Mouse (Mus musculus): Measurements from ENCODE around the gene Otulinl. TPM values are rescaled to one million over a fixed set of nuclear protein-coding genes. Genes with fewer than 3 reads are reported as not detected.
"Not testable (repeated sequence)": the region's sequence is repeated elsewhere in the genome, so short reads cannot be mapped to it uniquely, and the experiment has no call there.

The Otulinl gene
- 7.3 and 7.6 TPM in 2 replicates for polyA plus RNA-seq (2015; fragmentation: Nextera tagmentation; extraction: Ambion mirVana)

- no peak within 1 kb of the TSS for H3K27ac ChIP-seq (ENCODE audit: low read length)
- no peaks in the 10 kb centered on the region for H3K36me3 ChIP-seq (ENCODE audit: control insufficient read depth, insufficient read depth)
- peak within 1 kb of the TSS; percentile 81 for H3K4me3 ChIP-seq (ENCODE audit: low read length)
- peak within 1 kb of the TSS; percentile 90 for H3K4me2 ChIP-seq (ENCODE audit: low read depth, low read length)
- 2% methylated on average over 59 of the region's 59 CpGs for WGBS
- no peaks in the 10 kb centered on the region for H3K9me3 ChIP-seq (replicated peaks; ENCODE audit: control insufficient read depth, low read length)
- H3K9ac ChIP-seq (ENCODE audit: low read length), result peak within 1 kb of the TSS; percentile 78
- 0 out of 2 replicates have a peak, but pooled peaks cover 2% of the 10 kb centered on the region for H3K4me1 ChIP-seq (ENCODE audit: control insufficient read depth, insufficient read depth, low read length)
- peaks cover 9% of the 10 kb centered on the region for H3K27me3 ChIP-seq (ENCODE audit: control insufficient read depth, insufficient read depth, low read length)
- ATAC-seq (replicated peaks; ENCODE audit: extremely low read depth, insufficient read depth, low FRiP score), result peak; percentile 99
Observed at GRCm38 (mm10) chr15:27681419-27682187, at the start of gene Otulinl. Gene Otulinl, minus strand, starts transcription at chr15:27681579.

- no peak overlapping the region for H3K4me3 ChIP-seq (ENCODE audit: low read length)
- peaks cover 3% of the 10 kb centered on the region; the same call in 1 of the 2 replicates for H3K9me3 ChIP-seq (replicated peaks; ENCODE audit: control insufficient read depth, low read length)
- 71% methylated on average over 6 of the region's 6 CpGs for WGBS
- H3K27ac ChIP-seq (ENCODE audit: low read length), result no peak overlapping the region
- no peak overlapping the region for H3K4me2 ChIP-seq (ENCODE audit: low read depth, low read length)
- H3K4me1 ChIP-seq (ENCODE audit: control insufficient read depth, insufficient read depth, low read length), result peaks cover 14% of the 10 kb centered on the region
- ATAC-seq (replicated peaks; ENCODE audit: extremely low read depth, insufficient read depth, low FRiP score), result no peak
- no peaks in the 10 kb centered on the region for H3K27me3 ChIP-seq (ENCODE audit: control insufficient read depth, insufficient read depth, low read length)
- no peaks in the 10 kb centered on the region; the same call in 1 of the 2 replicates for H3K36me3 ChIP-seq (ENCODE audit: control insufficient read depth, insufficient read depth)
- H3K9ac ChIP-seq (ENCODE audit: low read length), result no peak overlapping the region
Observed at GRCm38 (mm10) chr15:27726228-27726627, 44.8 kb upstream of the Otulinl start.

- peak overlapping the region; percentile 19; the same call in 1 of the 2 replicates for H3K4me2 ChIP-seq (ENCODE audit: low read depth, low read length)
- 0 out of 2 replicates have a peak, but pooled peaks have one; percentile 23 for ATAC-seq (replicated peaks; ENCODE audit: extremely low read depth, insufficient read depth, low FRiP score)
- H3K9ac ChIP-seq (ENCODE audit: low read length), result no peak overlapping the region
- no peaks in the 10 kb centered on the region for H3K36me3 ChIP-seq (ENCODE audit: control insufficient read depth, insufficient read depth)
- H3K9me3 ChIP-seq (replicated peaks; ENCODE audit: control insufficient read depth, low read length), result peaks cover 3% of the 10 kb centered on the region; the same call in 1 of the 2 replicates
- H3K27ac ChIP-seq (ENCODE audit: low read length), result peak overlapping the region; percentile 58
- no peaks in the 10 kb centered on the region for H3K27me3 ChIP-seq (ENCODE audit: control insufficient read depth, insufficient read depth, low read length)
- H3K4me3 ChIP-seq (ENCODE audit: low read length), result no peak overlapping the region
- 35% methylated on average over 9 of the region's 9 CpGs for WGBS
- peaks cover 14% of the 10 kb centered on the region for H3K4me1 ChIP-seq (ENCODE audit: control insufficient read depth, insufficient read depth, low read length)
Observed at GRCm38 (mm10) chr15:27724796-27725680, 43.7 kb upstream of the Otulinl start.

GRCm38 (mm10) chr15:27724298-27724697 is 42.9 kb upstream of the Otulinl start:
- peak overlapping the region; percentile 19; the same call in 1 of the 2 replicates for H3K4me2 ChIP-seq (ENCODE audit: low read depth, low read length)
- peaks cover 3% of the 10 kb centered on the region; the same call in 1 of the 2 replicates for H3K9me3 ChIP-seq (replicated peaks; ENCODE audit: control insufficient read depth, low read length)
- H3K36me3 ChIP-seq (ENCODE audit: control insufficient read depth, insufficient read depth), result no peaks in the 10 kb centered on the region
- 0 out of 2 replicates have a peak, but pooled peaks have one; percentile 12 for ATAC-seq (replicated peaks; ENCODE audit: extremely low read depth, insufficient read depth, low FRiP score)
- no peak overlapping the region for H3K4me3 ChIP-seq (ENCODE audit: low read length)
- no peaks in the 10 kb centered on the region for H3K27me3 ChIP-seq (ENCODE audit: control insufficient read depth, insufficient read depth, low read length)
- peak overlapping the region; percentile 58 for H3K27ac ChIP-seq (ENCODE audit: low read length)
- peaks cover 14% of the 10 kb centered on the region for H3K4me1 ChIP-seq (ENCODE audit: control insufficient read depth, insufficient read depth, low read length)
- no peak overlapping the region for H3K9ac ChIP-seq (ENCODE audit: low read length)
- WGBS, result 42% methylated on average over 6 of the region's 6 CpGs

GRCm38 (mm10) chr15:27723746-27724145 is 42.4 kb upstream of the Otulinl start:
- Histone ChIP-seq H3K27ac (ENCODE audit: low read length) (no peak overlapping the region; the same call in 1 of the 2 replicates), H3K4me2 (ENCODE audit: low read depth, low read length) (no peak overlapping the region), H3K9ac (ENCODE audit: low read length) (no peak overlapping the region), H3K36me3 (ENCODE audit: control insufficient read depth, insufficient read depth) (no peaks in the 10 kb centered on the region), H3K4me1 (ENCODE audit: control insufficient read depth, insufficient read depth, low read length) (peaks cover 14% of the 10 kb centered on the region), H3K4me3 (ENCODE audit: low read length) (no peak overlapping the region), H3K9me3 (replicated peaks; ENCODE audit: control insufficient read depth, low read length) (peaks cover 3% of the 10 kb centered on the region; the same call in 1 of the 2 replicates), H3K27me3 (ENCODE audit: control insufficient read depth, insufficient read depth, low read length) (no peaks in the 10 kb centered on the region)
- WGBS, result 30% methylated on average over 6 of the region's 6 CpGs
- ATAC-seq (replicated peaks; ENCODE audit: extremely low read depth, insufficient read depth, low FRiP score), result no peak; the same call in 1 of the 2 replicates

GRCm38 (mm10) chr15:27720297-27720696 is 38.9 kb upstream of the Otulinl start:
- ATAC-seq (replicated peaks; ENCODE audit: extremely low read depth, insufficient read depth, low FRiP score); H3K4me2 ChIP-seq (ENCODE audit: low read depth, low read length); H3K9me3 ChIP-seq (replicated peaks; ENCODE audit: control insufficient read depth, low read length); H3K27ac ChIP-seq (ENCODE audit: low read length); H3K4me3 ChIP-seq (ENCODE audit: low read length); H3K36me3 ChIP-seq (ENCODE audit: control insufficient read depth, insufficient read depth); H3K9ac ChIP-seq (ENCODE audit: low read length); H3K27me3 ChIP-seq (ENCODE audit: control insufficient read depth, insufficient read depth, low read length): not testable (repeated sequence)
- WGBS, result 73% methylated on average over 8 of the region's 8 CpGs
- peaks cover 14% of the 10 kb centered on the region for H3K4me1 ChIP-seq (ENCODE audit: control insufficient read depth, insufficient read depth, low read length)

GRCm38 (mm10) chr15:27718668-27719067 is 37.3 kb upstream of the Otulinl start:
- Histone ChIP-seq H3K27me3 (ENCODE audit: control insufficient read depth, insufficient read depth, low read length) (no peaks in the 10 kb centered on the region), H3K9me3 (replicated peaks; ENCODE audit: control insufficient read depth, low read length) (peaks cover 3% of the 10 kb centered on the region; the same call in 1 of the 2 replicates), H3K27ac (ENCODE audit: low read length) (no peak overlapping the region), H3K4me2 (ENCODE audit: low read depth, low read length) (no peak overlapping the region), H3K9ac (ENCODE audit: low read length) (no peak overlapping the region), H3K4me1 (ENCODE audit: control insufficient read depth, insufficient read depth, low read length) (no peaks in the 10 kb centered on the region), H3K4me3 (ENCODE audit: low read length) (no peak overlapping the region), H3K36me3 (ENCODE audit: control insufficient read depth, insufficient read depth) (no peaks in the 10 kb centered on the region)
- ATAC-seq (replicated peaks; ENCODE audit: extremely low read depth, insufficient read depth, low FRiP score), result no peak
- WGBS, result 71% methylated on average over 7 of the region's 7 CpGs

- Histone ChIP-seq H3K36me3 (ENCODE audit: control insufficient read depth, insufficient read depth) (no peaks in the 10 kb centered on the region), H3K27me3 (ENCODE audit: control insufficient read depth, insufficient read depth, low read length) (no peaks in the 10 kb centered on the region), H3K4me2 (ENCODE audit: low read depth, low read length) (no peak overlapping the region), H3K4me1 (ENCODE audit: control insufficient read depth, insufficient read depth, low read length) (no peaks in the 10 kb centered on the region), H3K9me3 (replicated peaks; ENCODE audit: control insufficient read depth, low read length) (no peaks in the 10 kb centered on the region), H3K9ac (ENCODE audit: low read length) (0 out of 2 replicates have a peak overlapping the region, but pooled peaks have one; percentile 35), H3K4me3 (ENCODE audit: low read length) (no peak overlapping the region), H3K27ac (ENCODE audit: low read length) (no peak overlapping the region)
- 25% methylated on average over 3 of the region's 3 CpGs for WGBS
- ATAC-seq (replicated peaks; ENCODE audit: extremely low read depth, insufficient read depth, low FRiP score), result no peak
Observed at GRCm38 (mm10) chr15:27715331-27715730, 34.0 kb upstream of the Otulinl start.
